Mouse (Mus musculus) stomach, postnatal 0 days (tissue): ENCODE measurements around the gene Mars.

ENCODE experiments used
- CTCF ChIP-seq: IDR thresholded peaks from 2 replicates; pipeline ENCODE4 v1.5.1; 2016; ENCODE audit warnings: antibody characterized with exemption, low read depth, mild to moderate bottlenecking, moderate library complexity
- EP300 ChIP-seq: optimal IDR thresholded peaks from 2 replicates; pipeline ENCODE3; 2016; ENCODE audit warnings: antibody characterized with exemption

DNA sequence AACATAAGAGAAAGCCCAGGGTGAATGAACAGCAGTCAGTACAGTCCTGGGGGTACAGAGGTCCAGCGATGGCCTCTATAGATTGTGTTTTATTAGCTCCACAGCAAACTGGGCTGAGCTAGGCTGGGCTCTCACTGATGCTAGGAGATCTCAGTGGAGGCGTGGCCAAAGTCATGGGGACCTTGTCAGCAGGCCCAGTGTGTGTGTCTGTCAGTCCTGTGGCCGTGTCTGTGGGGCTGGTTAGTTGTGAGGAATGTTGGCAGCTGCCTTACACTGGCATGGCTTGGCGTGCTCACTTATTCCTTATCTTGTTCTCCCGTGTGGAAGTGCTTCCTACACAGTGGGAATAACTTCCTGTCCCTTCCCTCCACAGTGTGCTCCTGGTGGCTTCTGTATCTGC, 43.2 kb downstream of the Mars start:
- TF ChIP-seq CTCF (no peak), EP300 (no peak)
